Mouse (Mus musculus): ENCODE measurements around the gene Map2k2.
A peak's percentile ranks its signal among the peaks of the same experiment; 100 is the strongest.
"Not testable (repeated sequence)": the region's sequence is repeated elsewhere in the genome, so short reads cannot be mapped to it uniquely, and the experiment has no call there.

The Map2k2 gene

DNA sequence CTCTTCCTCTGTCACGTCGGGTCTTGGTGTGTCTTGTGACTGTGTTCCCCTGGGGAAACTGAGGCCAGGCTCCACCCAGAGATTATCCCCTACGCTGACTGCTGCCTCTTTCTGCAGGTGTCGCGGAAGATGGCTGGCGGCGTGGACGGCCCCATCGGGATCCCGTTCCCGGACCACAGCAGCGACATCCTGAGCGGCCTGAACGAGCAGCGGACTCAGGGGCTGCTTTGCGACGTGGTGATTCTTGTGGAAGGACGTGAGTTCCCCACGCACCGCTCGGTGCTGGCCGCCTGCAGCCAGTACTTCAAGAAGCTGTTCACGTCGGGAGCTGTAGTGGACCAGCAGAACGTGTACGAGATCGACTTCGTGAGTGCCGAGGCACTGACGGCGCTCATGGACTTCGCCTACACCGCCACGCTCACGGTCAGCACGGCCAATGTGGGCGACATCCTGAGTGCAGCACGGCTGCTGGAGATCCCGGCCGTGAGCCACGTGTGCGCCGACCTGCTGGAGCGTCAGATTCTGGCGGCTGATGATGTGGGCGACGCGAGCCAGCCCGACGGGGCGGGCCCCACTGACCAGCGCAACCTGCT is 38.2 kb downstream of the Map2k2 start:
- DNase-seq (ENCODE audit: low spot score) = no peak

DNA sequence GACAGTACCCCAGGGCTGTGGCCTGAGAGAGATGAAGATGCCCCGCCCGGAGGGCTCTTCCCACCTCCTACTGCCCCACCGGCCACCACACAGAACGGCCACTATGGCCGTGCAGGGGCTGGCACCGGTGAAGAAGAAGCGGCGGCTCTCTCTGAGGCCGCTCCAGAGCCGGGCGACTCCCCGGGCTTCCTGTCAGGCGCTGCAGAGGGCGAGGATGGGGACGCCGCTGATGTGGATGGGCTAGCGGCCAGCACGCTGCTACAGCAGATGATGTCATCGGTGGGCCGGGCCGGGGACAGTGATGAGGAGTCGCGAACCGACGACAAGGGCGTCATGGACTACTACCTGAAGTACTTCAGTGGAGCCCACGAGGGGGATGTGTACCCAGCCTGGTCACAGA is 39.0 kb downstream of the Map2k2 start:
- no peak for DNase-seq (ENCODE audit: low spot score)

DNA sequence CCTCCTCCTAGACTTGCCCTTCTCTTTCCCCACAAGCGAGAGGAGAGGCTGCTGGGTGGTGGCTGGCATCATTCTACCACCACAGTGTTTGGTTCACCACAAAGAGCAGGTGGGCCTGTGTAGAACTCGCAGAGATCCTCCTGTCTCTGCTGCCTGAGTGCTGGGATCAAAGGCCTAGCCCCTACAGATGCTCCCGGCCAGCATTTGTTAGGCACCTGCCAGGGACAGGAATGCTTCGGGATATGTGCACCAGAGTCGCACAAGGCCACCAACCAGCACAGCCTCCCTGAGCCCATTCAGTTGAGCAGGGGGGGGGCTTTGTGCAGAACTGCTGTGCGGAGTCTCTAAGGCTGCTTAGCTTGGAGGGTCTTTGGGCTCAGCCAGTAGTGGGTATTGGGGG is 39.6 kb downstream of the Map2k2 start:
- DNase-seq (ENCODE audit: low spot score) = no peak

DNA sequence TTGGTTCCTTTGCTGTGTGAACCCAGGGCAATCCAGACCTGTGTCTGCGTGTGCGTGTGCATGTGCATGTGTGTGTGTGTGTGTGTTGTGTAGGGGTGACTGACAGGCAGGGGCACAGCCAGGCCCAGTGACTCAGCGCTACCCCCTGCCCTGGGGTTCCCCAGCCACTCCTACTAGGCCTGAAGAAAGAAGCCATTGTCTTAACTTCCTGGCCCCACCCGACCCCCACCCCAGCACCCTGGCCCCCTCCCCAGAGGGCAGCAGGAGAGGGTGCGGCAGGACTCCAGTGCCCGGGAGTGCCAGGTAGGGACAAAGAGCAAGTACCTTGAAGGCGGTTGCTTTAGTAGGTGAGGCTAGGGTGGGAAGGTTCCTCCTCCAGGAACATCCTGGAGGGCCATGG is 40.1 kb downstream of the Map2k2 start:
- no peak for DNase-seq (ENCODE audit: low spot score)

DNA sequence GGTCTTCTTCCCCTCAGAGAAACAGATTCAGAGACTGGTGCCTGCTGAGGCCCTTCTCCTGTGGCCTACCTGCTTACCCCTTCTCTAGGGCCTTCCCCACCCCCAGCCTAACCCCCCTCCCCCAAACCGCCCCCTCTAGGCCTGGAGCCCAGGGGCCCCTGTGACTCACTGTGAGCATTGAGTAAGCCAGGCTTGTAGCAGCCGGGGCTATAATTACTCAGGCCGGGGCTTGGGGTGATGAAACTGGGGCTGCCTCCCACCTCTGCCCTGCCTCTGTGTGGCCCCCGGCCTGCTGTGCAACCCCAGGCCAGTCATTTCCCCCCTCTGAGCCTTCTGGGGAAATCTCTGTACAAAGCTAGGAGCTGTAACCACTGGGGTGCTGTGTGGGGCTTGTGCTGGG is 40.6 kb downstream of the Map2k2 start:
- DNase-seq (ENCODE audit: low spot score) = no peak

DNA sequence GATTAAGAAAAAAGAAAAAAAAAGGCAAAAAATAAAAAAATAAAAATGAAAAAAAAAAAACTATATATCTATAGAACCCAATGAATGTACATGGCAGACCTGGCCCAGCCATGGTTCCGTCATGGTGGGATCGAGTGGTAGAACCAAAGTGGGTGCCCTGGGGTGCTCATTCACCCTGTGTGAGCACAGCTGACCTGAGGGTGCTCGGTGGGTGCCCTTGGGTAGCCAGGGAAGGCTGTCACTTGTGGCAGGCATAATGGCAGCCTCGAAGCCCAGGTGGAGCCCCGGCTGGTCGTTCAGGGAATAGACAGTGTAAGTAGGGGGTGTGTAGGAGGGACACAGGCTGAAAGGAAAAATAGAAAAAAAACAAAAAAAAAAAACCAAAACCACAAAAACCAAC is 45.5 kb downstream of the Map2k2 start:
- no peak for DNase-seq (ENCODE audit: low spot score)

DNA sequence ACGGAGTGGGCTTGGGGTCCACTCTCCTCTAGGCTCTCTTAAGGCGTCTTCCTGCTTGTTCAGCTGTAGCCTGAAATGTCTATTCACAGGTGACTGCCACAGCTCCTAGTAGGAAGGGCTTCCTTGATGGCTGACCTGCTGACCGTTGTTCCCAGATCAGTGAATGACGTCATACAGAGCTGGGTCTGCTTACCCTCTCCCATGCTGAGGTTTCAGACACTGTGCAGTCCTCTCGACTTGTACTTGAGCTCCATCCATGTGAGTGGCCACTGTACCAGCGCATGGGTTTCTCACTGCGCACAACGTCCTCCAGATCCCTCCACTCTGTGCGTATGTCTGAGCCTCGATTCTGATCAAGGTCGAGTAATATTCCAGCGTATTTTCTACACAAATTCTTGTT is 46.9 kb downstream of the Map2k2 start:
- no peak for DNase-seq (ENCODE audit: low spot score)

DNA sequence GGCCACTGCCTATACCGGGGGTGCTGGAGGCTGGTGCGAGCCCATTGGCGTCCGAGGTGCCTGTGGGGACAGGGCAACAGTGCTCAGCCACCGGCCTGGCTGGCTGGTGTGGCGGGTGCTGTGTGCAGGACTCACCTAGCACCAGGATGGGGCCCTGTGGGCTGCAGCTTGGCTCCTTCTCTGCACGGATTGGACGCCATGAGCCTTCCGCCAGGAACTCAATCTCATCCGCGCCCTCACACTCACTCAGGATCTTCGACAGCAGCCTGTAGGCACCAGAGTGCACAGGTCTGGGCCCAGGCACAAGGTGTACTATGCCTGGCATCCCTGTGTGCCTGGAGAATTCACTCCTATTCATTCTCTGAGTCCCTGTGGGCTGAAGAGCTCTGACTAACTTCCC is 48.6 kb downstream of the Map2k2 start:
- no peak for DNase-seq (ENCODE audit: low spot score)

DNA sequence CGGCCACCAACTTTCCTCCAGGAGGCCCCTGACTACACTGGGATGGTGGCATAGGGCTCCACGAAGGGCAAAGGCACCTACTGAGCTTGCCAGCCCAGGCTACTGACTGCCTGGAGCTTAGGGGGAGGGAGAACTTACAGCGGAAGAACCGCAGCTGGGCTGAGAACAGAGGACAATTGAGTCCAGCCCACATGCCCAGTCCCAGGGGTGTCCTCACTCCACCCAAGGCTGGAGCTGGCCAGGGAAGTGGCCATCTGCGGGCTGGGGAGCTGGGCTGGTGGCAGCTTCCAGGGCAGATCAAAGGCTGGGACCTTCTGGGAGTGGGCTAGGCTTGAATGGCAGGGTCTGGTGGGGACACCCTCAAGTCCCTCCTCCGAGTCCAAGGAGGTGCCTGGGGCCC is 49.0 kb downstream of the Map2k2 start:
- DNase-seq (ENCODE audit: low spot score) = no peak

DNA sequence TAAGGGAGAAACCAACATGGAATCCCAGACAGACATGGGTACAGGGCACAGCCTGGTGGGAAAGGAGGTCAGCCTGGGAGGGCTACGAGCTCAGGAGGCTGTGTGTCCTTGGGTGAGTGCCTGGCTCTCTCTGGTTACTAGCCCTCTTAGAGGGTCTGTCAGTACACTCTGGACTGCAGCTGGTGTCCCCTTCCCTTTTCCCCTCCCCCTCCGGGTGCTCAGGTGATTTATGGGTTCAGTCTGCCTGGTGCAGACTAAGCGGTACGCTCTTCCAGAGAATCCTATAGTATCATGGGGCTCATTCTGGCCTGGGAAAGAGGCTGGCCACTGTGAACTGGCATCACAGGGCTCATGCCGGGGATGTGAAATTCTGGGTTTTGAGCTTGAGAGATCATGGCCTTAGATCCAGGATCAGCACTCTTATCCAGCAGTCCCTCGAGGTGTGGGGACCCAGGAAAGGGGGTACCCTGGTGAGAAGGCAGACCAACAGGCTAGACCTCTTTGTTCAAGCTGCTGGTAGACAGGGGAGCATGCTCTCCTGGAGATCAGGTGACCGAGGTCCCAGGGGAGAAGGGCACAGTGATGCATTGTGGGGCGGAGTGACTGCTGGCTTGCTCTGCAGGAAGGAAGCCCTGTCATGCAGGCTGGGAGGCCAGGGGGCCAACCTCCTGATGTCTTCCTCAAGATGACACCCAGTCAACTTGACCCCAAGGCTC is 56.0 kb downstream of the Map2k2 start:
- no peak for DNase-seq (ENCODE audit: low spot score)

DNA sequence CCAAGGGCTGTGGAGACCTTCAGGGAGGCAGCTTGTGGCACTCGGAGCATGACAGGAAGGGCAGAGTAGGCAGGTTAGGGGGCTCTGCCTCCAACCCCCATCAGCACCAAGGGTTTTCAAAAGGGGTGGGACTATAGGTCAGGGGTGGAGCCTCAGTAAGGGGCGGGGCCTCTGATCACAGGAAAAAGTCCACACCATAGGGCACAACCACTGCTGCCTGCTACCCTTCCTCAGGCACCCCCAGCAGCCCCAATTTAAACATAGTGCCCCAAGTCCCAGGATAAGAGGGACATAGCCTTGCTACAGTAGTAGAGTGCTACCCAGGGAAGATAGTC is 56.6 kb downstream of the Map2k2 start:
- DNase-seq (ENCODE audit: low spot score) = no peak

DNA sequence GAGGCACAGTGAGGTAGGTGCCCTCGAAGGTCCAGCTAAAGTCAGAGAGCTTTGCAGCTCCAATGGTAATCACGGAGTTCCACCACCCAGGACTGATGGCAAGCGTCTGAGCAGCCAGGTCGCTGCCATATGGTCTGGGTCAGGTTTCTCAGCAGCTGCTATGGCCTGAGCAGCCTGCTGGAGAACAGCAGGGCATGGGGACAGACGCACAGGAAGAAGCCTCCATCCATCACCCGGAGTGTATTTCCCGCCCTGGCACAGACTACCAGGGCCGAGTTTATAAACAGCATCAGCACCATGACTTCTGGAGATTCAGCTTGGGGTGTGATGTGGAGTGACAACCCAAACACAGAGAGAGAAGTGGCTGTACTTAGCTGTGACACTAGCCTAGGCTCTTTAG is 59.4 kb downstream of the Map2k2 start:
- no peak for DNase-seq (ENCODE audit: low spot score)

DNA sequence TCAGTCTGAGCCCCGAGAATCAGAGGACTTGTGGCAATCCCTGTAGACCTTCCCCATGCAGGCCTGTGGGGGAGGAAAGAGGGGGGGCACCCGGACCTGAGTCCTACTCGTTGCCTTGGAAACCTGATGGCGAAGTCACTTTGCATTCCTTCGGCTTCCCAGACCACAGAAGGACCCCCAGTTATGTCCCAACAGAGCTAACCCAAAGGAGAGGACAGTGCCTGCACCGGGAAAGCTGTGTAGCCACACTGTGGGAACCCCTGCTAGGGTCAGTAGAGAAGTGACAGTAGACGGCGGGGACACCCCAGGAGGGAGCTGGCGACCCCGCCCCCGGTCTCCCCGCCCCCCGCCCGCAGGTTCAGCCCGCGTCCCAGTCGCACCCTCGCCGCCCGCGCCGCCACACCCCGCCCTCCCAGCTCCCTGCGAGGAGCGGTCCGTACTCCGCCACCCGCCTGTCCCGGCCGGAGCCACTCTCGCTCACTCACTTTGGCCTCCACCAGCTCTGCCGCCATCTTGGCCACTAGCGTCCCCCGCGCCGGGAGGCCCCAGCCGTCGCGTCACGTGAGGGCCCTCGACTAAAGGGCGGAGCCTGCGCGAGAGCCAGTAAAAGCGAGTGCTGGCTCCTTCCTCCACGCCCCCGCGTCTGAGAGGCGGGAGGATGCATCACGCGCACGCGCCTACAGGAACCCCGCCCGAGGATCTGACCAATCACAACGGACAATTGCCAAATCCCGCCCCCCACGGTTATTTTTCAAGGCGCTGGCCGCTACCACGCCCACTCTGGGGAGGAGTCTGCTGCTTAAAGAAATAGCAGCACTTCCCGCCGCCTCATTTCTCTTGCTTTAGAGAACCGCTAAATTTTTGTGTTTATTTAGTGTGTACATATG is 61.7 kb downstream of the Map2k2 start, which contains the start of gene Pias4:
Gene Pias4, minus strand, starts transcription at position 724 of the 887 bp plus-strand sequence.
- peak; percentile 100 for DNase-seq (ENCODE audit: low spot score)

DNA sequence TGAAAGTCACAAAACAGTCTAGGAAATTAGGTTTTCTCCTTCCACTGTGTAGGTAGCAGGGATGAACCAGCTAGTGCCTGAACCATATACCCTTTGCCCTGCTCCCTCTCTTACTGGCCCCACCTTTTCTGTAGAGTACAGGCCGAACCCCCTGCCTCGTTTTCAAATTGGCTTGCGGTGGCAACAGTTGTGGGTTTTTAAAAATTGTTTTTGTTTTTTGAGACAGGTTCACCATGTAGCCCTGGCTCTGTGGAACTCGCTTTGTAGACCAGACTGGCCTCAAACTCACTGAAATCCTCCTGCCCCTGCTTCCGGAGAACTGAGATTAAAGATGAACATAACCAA is 62.3 kb downstream of the Map2k2 start:
- DNase-seq (ENCODE audit: low spot score) = no peak

DNA sequence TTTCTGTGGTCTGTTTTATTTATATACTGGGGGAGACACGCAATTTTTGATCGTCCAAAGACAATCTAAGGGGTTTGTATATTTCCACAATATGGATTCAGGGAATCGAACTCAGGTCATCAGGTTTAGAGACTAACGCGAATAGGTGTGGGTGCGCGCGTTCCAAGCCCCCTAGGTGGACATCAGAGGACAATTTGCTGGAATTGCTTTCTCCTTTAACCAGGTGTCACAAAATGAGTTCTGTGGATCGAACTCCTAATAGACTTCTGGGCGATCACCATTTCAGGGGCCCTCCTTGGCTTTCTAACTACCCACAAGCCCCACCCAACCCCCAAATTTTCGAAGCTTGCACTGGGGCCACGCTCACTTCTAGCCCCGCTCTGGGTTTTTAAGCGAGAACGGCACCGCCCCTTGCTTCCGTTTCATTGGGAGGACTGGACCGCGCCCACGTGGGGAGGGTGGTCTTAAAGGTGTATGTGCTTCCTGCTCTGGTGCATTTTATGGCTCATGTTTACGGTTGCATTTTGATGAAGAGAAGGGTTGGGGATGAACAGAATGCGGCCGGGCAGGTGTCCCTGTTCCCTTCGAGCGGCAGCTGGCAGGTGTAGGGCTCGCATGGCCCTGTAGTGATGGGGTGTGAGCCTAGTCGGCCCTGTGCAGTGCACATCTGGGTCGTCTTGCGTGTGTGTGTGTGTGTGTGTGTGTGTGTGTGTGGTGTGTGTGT is 63.0 kb downstream of the Map2k2 start:
- peak; percentile 79 for DNase-seq (ENCODE audit: low spot score)

DNA sequence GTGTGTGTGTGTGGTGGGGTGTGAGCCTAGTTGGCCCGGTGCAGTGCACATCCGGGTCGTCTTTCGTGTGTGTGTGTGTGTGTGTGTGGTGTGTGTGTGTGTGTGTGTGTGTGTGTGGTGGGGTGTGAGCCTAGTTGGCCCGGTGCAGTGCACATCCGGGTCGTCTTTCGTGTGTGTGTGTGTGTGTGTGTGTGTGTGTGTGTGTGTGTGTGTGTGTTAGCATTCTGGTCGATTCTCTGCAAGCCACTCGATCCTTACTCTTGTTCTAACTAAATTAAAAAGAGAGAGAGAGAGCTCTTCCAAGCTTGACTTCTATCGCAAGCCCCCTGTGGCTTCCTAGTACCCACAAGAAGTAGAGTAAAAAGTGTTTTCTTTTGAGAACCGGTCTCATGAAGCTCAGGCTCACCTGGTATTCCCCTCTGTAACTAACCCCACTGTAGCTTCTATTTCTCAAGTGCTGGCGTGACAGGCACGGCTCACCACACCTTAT is 63.7 kb downstream of the Map2k2 start:
- not testable (repeated sequence) for DNase-seq (ENCODE audit: low spot score)

DNA sequence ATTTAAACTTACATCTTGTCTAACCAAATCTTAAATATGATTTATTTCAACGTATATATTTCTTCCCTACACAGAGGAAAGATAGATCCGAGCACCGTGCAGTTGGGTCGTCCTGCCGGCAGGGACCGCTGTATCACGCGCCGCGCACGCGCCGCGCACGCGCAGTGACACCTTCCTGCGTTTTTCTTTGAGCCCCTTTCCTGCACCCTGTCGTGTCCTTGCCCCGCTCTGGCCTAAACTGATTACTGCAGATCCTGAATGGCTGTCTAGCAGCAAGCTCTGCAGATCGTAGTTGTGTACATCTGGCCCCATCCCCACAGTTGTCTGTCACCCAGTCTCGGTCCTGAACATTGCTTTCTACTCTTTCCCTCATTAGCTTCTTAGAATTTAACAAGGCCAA is 67.4 kb downstream of the Map2k2 start:
- DNase-seq (ENCODE audit: low spot score) = peak; percentile 81

DNA sequence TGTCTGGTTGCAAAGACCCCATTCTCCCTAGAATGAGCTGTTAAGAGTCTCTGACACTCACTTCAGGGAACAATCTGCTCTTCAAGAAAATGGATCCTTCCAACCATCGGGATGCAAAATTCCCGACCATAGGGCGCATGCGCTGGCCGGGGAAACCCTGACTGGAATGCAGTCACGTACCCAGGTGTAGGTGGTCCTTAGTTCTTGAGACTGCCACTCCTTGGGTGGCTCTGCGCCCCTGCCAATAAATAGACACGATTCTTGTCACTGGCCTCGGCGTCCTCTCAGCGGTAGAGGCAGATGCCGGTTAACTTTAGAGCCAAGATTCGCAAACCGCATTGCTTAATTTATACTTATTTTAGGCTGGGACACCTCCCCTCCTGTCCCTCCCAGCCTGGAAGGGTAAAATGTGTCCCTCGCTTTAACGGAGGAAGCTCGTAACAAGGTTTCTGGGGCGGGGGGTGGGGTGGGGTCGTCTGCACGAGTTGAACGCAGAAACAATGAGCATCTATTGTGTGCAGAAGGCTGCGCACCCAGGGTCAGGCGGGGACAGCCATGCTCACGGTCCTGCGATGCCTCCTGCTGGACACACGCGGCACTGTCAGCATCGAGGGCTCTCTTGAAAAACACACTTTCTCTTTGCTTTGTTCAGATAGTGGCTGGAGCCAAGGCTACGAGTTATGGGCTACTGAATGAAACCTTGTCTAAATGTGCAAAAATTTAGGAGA is 69.1 kb downstream of the Map2k2 start:
- DNase-seq (ENCODE audit: low spot score) = peak; percentile 85

DNA sequence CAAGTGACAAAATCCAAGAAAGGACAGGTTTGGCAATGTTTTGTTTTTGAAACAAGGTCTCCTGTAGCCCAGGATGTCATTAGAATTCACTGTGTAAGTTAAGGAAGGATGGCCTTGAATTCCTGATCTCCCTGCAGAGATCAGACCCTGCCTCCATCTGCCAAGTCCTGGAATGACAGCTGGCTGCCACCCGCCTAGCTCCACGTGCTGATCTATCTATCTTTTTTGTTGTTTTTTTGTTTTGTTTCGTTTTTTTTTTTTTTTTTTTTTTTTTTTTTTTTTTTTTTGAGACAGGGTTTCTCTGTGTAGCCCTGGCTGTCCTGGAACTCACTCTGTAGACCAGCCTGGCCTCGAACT is 69.6 kb downstream of the Map2k2 start:
- DNase-seq (ENCODE audit: low spot score) = not testable (repeated sequence)

DNA sequence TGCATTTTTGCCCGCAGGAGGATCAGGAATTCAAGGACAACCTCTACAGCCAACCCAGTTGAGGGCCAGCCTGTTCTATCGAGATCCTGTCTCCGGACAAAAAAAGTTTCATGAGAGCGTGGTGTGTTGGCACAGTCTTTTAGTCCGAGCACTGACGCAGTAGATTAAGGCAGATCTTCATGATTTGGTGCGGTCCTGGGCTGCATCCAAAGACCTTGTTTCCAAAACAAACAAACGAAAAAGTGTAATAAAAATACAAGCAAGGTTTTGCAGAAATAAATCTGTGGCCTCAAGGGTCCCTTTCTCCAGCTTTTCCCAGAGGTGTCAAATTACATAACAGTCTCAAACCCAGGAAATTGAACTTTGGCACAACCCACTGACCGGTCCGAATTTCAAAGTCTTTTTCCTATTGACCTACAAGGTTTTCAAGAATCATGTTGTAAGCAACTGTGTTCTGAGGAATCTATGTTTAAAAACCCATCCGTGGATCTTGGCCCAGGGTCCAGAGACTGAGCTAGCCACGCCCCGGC is 70.3 kb downstream of the Map2k2 start:
- peak; percentile 82 for DNase-seq (ENCODE audit: low spot score)

DNA sequence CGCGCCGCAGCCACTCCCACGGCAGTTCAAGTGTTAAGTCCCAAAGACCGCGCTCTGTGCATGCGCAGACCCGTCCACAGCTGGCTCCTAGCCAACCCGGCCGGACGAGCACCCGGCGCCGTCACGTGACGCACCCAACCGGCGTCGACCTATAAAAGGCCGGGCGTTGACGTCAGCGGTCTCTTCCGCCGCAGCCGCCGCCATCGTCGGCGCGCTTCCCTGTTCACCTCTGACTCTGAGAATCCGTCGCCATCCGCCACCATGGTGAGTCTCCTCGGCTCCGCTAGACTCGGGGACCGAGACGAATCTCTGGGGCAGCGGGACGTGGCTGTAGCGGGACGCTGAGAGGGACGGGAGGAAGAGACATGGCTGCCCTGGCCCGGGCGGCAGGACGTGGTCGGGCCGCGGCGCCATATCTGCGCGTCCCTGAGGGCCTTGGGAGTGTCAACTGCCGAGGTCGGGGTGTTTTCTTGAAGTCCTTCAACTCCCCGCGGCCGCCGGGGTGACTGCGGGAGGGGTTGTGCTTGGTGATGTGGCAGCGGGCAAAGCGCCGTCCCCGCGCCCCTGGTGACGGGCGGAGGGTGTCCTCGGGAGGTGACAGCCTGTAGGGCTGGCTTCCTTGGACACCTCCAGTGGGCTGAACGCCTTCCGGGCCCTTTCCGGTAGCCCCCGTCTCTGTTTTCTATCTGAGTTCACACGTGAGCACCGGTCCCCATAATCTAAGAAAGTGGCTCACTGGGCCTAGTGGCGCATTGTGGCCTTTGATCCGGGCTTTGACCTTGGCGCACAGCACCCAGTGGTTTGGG is 71.0 kb downstream of the Map2k2 start, which contains the start of gene Eef2:
Gene Eef2, plus strand, starts transcription at position 166 of the 806 bp plus-strand sequence.
- DNase-seq (ENCODE audit: low spot score) = peak; percentile 98
